Mouse (Mus musculus) ES-Bruce4 (cell line): ENCODE data around the gene Scamp4. TPM values are rescaled to one million over a fixed set of nuclear protein-coding genes. Genes with fewer than 3 reads are reported as not detected.

ENCODE experiments used
- H3K27ac ChIP-seq: 2 replicates; pipeline ENCODE4 v1.5.1; 2012; ENCODE audit warnings: low read length, inconsistent platforms; ENCODE audit not compliant: insufficient read depth
- H3K27me3 ChIP-seq: 2 replicates; pipeline ENCODE4 v1.6.1; 2012; ENCODE audit warnings: mild to moderate bottlenecking, low read length, inconsistent platforms; ENCODE audit not compliant: control insufficient read depth, poor library complexity, insufficient read depth, severe bottlenecking
- H3K36me3 ChIP-seq: 2 replicates; pipeline ENCODE4 v1.6.1; 2012; ENCODE audit warnings: inconsistent platforms, mild to moderate bottlenecking, low read length, moderate library complexity; ENCODE audit not compliant: control insufficient read depth, poor library complexity, insufficient read depth, severe bottlenecking
- H3K4me1 ChIP-seq: one replicate; pipeline ENCODE4 v1.8.1; 2011; ENCODE audit warnings: low read length; ENCODE audit not compliant: control insufficient read depth, insufficient read depth
- H3K4me3 ChIP-seq: 2 replicates; pipeline ENCODE4 v1.5.1; 2011; ENCODE audit warnings: low read depth, mild to moderate bottlenecking, low read length
- H3K9ac ChIP-seq: 2 replicates; pipeline ENCODE4 v1.6.1; 2012; ENCODE audit warnings: low read depth, mild to moderate bottlenecking, inconsistent platforms; ENCODE audit not compliant: poor library complexity, severe bottlenecking
- H3K9me3 ChIP-seq: replicated peaks from 2 replicates; pipeline ENCODE4 v1.6.1; 2012; ENCODE audit warnings: mild to moderate bottlenecking, low read length, inconsistent platforms; ENCODE audit not compliant: control insufficient read depth, poor library complexity, insufficient read depth, severe bottlenecking
- CTCF ChIP-seq: IDR thresholded peaks from one replicate; pipeline ENCODE4 v1.8.1; 2011; ENCODE audit warnings: low read depth, low read length
- EP300 ChIP-seq: IDR thresholded peaks from 2 replicates; pipeline ENCODE4 v1.6.1; 2011; ENCODE audit warnings: low read depth, low read length; ENCODE audit not compliant: insufficient read depth
- POLR2A ChIP-seq: IDR thresholded peaks from one replicate; pipeline ENCODE4 v1.8.1; 2011; ENCODE audit warnings: low read length; ENCODE audit not compliant: insufficient read depth
- polyA plus RNA-seq: library from polyadenylated mRNA; stranded (reverse); fragments of >200 nt; gene quantifications from 2 replicates; pipeline ENCODE4 v1.2.4, GENCODE M21; 2011; ENCODE audit warnings: low read depth; ENCODE audit not compliant: missing spikeins, insufficient read depth, insufficient read length

The Scamp4 gene
- polyA plus RNA-seq, 1 experiment: 68.9 TPM

DNA sequence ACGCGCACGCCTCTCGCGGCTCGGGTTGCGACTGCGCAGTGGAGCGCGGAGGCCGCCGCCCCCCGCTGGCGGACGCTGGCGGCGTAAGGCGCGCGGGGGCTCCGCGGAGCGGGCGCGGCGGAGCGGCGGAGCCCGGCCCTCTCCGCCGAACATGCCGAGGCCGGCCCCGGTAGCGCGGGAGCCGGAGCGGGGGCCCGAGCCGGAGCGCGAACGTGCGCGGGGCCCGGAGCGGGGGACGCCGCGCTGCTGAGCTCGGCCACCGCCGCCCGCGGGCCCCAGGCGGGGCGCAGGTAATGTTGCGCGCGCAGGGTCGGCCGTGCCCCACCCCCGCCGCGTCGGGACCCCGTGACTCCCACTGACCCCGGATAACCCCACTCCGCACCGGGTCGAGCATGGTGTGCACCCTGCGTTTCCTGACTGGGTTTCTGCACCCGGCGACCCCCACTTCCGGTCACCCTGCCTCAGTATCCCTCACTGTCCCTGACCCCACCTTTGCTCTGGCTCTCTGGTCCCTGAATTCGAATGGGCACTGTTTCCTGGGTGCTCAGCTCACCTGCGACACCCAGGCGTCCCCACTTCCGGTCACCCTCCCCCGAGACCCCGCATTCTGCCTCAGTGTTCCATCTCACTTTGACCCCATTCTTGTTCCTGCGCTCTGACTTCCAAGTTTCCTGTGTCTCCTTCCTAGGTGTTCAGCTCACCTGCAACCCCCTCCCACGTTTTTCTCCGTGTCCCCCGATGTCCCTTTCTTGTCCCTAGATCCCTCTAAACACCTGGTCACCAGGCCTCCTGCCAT, 20.2 kb downstream of the Scamp4 start, which contains the start of gene Csnk1g2:
TSS of gene Csnk1g2 (plus strand) at position 178 of the 796 bp plus-strand sequence.
- peak within 1 kb of the TSS; percentile 80 for H3K9ac ChIP-seq
- peak within 1 kb of the TSS; percentile 70 for H3K27ac ChIP-seq
- H3K9me3 ChIP-seq: no peaks in the 10 kb centered on the region
- no peak for TF ChIP-seq EP300
- TF ChIP-seq CTCF: no peak
- TF ChIP-seq POLR2A: no peak
- no peaks in the 10 kb centered on the region for H3K4me1 ChIP-seq
- no peaks in the 10 kb centered on the region for H3K27me3 ChIP-seq
- peak within 1 kb of the TSS; percentile 89 for H3K4me3 ChIP-seq
- no peaks in the 10 kb centered on the region for H3K36me3 ChIP-seq

GRCm38 (mm10) chr10:80623457-80624191, 21.0 kb downstream of the Scamp4 start:
- Histone ChIP-seq H3K27ac (peak overlapping the region; percentile 70), H3K9me3 (no peaks in the 10 kb centered on the region), H3K27me3 (no peaks in the 10 kb centered on the region), H3K9ac (peak overlapping the region; percentile 80), H3K4me1 (no peaks in the 10 kb centered on the region), H3K4me3 (peak overlapping the region; percentile 89), H3K36me3 (no peaks in the 10 kb centered on the region)
- TF ChIP-seq POLR2A: no peak
- TF ChIP-seq CTCF: no peak
- TF ChIP-seq EP300: no peak

DNA sequence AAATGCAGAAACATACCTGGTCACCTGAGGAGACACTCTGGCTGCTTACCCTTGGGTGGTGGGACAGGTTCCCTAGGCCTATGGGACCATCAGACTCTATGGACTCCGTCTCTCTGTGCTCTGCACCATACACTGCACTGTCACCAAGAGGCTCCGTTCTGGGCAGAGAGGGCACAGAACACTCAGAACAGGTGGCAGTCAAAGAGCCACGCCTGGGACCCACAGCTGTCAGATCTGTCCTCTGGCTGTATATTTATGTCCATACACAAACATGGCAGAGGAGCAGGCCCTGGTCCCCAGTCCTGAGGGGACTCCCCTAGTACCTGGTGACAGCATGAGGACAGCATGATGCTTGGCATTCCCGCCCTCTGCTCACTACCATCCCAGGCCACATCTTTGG, 23.1 kb downstream of the Scamp4 start:
- Histone ChIP-seq H3K9me3 (no peaks in the 10 kb centered on the region), H3K4me1 (no peaks in the 10 kb centered on the region), H3K9ac (no peak overlapping the region), H3K27me3 (no peaks in the 10 kb centered on the region), H3K4me3 (no peak overlapping the region), H3K27ac (no peak overlapping the region), H3K36me3 (no peaks in the 10 kb centered on the region)
- TF ChIP-seq EP300: no peak
- TF ChIP-seq CTCF: no peak

DNA sequence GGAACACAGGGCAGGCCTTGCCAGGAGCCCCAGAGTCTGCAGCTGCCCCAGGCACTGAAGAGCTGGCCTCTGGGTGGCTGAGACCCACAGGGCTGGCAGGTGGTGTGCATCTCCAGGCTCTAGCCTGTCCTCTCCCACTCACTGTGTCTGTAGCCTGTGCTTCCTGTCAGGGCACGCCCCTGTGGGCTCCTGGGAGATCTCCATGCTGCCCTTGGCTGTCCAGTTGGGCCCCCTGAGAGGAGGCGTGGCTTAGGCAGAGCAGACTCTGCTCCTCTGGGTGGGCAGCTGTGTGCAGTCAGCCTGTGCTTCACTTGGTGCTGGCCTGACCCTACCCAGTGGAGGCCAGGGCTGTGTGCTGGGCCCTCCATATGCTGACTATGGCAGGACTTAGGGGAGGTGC, 25.0 kb downstream of the Scamp4 start:
- Histone ChIP-seq H3K36me3 (no peaks in the 10 kb centered on the region), H3K9ac (no peak overlapping the region), H3K27me3 (no peaks in the 10 kb centered on the region), H3K9me3 (no peaks in the 10 kb centered on the region), H3K27ac (no peak overlapping the region), H3K4me3 (no peak overlapping the region), H3K4me1 (no peaks in the 10 kb centered on the region)
- no peak for TF ChIP-seq EP300
- no peak for TF ChIP-seq POLR2A
- TF ChIP-seq CTCF: no peak

DNA sequence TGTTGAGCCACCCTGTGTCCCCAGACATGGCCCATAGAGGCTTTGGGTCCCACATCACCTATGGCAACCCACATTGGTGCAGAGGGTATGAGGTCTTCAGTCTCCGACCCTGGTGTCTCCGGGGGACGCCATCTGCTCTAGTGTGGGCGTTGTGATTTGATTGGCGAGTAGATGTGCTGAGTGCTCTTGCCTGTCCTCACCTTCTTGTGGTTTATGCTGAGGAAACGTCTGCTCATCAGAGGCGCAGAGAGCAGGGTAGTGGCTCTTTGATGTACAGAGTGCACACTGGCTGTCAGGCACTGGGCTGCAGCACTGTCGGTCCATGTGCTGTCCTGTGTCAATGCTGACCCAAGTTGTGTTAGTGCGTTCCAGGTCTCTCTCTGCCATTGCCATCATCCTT, 26.3 kb downstream of the Scamp4 start:
- Histone ChIP-seq H3K36me3 (no peaks in the 10 kb centered on the region; the same call in 1 of the 2 replicates), H3K9ac (no peak overlapping the region), H3K4me1 (no peaks in the 10 kb centered on the region), H3K27ac (no peak overlapping the region), H3K27me3 (no peaks in the 10 kb centered on the region), H3K4me3 (no peak overlapping the region), H3K9me3 (no peaks in the 10 kb centered on the region)
- no peak for TF ChIP-seq CTCF
- TF ChIP-seq EP300: no peak
- TF ChIP-seq POLR2A: no peak

DNA sequence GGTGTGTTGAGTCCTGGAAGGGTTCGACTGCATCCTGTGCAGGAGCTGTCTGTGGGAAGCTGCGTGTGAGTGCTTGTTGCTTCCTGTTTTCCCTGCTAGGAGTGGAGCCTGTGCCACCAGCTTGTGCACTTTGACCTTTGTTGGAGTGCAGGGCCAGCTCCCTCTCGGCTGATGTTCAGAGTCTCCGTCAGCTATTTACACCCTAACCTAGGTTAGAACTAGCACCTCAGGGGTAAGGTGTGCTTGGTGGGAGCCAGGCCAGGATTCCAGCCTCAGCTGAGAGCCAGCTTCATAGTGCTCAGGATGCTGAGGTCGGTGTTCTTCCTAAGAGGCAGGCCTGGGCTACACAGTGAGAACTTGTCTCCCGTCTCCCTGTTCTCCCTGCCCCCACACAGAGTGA, 32.7 kb downstream of the Scamp4 start:
- peaks cover 19% of the 10 kb centered on the region for H3K36me3 ChIP-seq
- H3K4me1 ChIP-seq: no peaks in the 10 kb centered on the region
- no peak for TF ChIP-seq CTCF
- no peak for TF ChIP-seq POLR2A
- TF ChIP-seq EP300: no peak

More for the DNA sequence above, 32.7 kb downstream of the Scamp4 start:
- no peaks in the 10 kb centered on the region for H3K9me3 ChIP-seq
- H3K9ac ChIP-seq: no peak overlapping the region
- no peak overlapping the region for H3K27ac ChIP-seq
- H3K27me3 ChIP-seq: no peaks in the 10 kb centered on the region
- no peak overlapping the region for H3K4me3 ChIP-seq
